Mouse (Mus musculus) MEL (cell line): ENCODE measurements around the gene Ifnar2.

Source experiments
- CTCF ChIP-seq, 3 experiments: IDR thresholded peaks in 2 of 3; conservative IDR thresholded peaks in 1 of 3; 2 replicates each; pipeline ENCODE4 v1.5.1; 2011 to 2012; ENCODE audit warnings: low read length in 3 of 3, low read depth in 2 of 3, mild to moderate bottlenecking in 2 of 3, improper control_type of control experiment in 1 of 3, inconsistent platforms in 1 of 3, mixed read lengths in 1 of 3, moderate library complexity in 1 of 3; ENCODE audit not compliant: control insufficient read depth in 1 of 3, insufficient read depth in 1 of 3, poor library complexity in 1 of 3, severe bottlenecking in 1 of 3
- HCFC1 ChIP-seq: IDR thresholded peaks from 2 replicates; pipeline ENCODE4 v1.6.1; 2012; ENCODE audit warnings: low read depth, mild to moderate bottlenecking, inconsistent platforms, low read length, improper control_type of control experiment, moderate library complexity

DNA sequence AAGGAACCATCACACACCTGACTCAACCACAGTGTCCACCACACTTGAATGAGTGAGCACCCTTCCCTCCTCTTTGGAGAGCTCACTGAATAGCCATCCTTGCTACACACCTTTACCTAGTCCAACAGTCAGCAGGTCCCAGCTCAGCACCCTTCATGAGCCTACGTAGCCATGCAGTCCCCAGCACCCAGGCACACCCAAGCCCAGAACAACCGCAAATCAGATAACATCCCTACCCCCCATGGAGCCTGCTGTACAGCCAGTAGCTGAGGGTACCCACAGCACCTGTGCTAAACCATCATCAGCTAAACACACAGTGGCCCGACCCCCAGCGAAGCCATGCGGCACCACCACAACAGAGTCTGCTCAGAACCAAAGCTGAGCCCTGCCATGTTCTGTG lies 75.5 kb downstream of the Ifnar2 start:
- TF ChIP-seq CTCF (IDR thresholded peaks at IDR 0.05 in 2 of 3, conservative IDR thresholded peaks at IDR 0.05 in 1 of 3; ENCODE audit: control insufficient read depth in 1 of 3, insufficient read depth in 1 of 3, low read depth in 2 of 3, low read length in 3 of 3, poor library complexity in 1 of 3, severe bottlenecking in 1 of 3): no peak
- no peak for TF ChIP-seq HCFC1
